Mouse (Mus musculus) thymus, postnatal 4 days (tissue): Measurements from ENCODE around the gene Olfr215.
A peak's percentile ranks its signal among the peaks of the same experiment; 100 is the strongest.
"Not testable (repeated sequence)": the region's sequence is repeated elsewhere in the genome, so short reads cannot be mapped to it uniquely, and the experiment has no call there.

Source experiments
- DNase-seq: peaks from one replicate; pipeline ENCODE4 v3.0.0; 2021

Olfr215 gene

DNA sequence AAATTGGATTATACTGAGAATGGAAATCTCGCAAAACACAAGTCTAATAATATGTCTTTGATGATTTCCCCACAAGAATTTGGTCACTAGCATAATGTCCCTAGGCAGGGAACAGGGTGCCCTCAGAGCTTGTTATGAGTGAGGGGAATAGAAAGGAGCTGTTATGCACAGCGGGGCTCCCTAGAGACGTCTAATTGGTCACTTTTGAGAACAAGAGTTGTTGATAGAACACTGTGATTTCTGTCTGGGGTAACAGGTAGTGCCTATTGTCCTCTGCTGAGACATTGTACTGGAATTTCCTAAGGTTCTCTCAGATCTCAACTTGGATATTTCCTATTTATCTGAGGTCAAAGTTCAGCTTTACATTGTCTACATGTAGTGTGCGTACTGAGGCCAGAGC, at the start of gene Olfr215:
Gene Olfr215 (minus strand): TSS at position 101 of the 400 bp plus-strand sequence.
- no peak for DNase-seq

DNA sequence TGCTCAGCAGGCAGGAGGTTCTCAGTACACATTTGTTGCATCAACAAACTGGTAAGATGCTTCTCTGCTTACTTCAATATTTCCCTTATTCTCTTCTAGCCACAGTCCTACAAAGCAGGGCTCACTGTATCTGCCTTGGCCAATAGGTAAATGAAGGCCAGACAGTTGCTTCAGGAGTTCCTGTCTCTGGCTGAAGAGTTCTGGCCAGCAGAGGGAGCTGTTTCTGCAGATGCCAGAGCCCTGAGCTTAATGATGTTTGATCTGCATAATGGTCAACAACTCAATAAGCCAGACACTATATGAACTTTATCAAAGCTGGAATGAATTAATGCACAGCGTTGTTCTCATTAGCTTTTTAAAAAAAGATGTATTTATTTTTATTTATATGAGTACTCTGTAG, 48.1 kb upstream of the Olfr215 start:
- DNase-seq, result peak; percentile 89

DNA sequence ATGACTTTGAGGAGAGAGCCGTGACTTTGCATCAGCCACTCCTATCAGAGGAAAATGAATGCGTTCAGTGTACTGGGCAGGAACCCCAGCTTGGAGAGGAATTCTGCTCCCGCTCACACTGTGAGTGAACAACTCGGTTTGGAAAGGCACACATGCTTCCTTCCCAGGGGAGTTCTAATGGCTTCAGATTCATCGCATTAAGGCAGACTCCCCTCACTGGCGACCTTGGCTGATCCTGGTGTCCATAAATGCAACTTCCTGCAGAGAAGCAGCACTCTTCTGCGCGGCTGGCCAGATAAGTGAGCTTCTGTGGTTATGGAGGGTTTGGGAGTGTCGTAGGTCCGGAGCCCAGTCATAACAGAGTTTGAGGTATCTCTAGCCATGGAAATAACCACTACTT, 45.8 kb upstream of the Olfr215 start:
- no peak for DNase-seq

DNA sequence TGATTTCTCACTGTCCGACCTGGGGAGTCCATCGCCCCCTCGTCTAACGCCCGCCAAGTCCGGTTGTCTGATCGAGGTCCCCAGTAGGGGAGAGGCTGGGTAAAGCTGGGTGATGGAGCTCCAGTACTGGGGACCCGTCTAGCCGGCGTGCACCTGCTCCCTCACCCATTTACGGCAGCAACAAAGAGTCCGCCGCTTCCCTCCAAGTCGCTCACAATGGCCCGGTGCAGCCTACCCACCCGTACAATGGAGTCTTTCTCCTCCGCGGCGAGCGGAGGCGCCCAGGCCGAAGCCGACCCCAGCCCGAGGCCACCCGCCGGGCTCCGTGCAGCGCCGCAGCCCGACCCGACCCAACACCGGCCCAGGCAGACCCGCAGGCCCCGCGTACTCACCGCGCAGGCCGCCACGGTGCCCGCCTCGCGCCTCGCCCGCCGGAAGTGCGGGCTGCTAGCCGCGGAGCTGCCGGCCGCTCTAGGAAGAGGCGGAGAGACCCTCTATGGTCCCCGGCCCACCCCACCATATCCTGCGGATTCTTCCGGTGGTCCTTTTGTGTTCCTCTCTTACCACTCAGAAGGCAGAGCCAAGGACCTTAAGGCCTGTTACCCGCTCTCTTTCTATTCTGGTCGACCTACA, 44.7 kb upstream of the Olfr215 start, which contains the start of gene Zfp422:
Gene Zfp422 (minus strand): TSS at position 461 of the 633 bp plus-strand sequence.
- peak; percentile 85 for DNase-seq

DNA sequence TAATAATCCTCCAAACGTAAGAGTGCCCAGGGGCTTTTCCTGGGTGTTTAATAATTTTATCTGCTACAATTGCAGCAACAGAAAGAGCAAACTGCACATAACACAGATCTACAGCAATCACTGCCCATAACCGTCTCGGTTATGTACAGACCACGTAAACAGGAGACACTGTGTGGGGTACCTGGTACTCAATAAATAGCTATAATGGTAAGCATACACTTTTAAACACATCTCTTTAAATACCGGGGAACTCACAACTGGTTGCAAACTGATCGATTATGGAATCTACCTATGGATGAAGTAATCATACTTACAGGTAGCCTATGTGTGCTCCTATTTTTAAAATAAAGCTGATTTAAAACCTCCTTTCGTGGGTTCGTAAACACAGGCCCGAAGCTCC, 44.1 kb upstream of the Olfr215 start:
- no peak for DNase-seq

DNA sequence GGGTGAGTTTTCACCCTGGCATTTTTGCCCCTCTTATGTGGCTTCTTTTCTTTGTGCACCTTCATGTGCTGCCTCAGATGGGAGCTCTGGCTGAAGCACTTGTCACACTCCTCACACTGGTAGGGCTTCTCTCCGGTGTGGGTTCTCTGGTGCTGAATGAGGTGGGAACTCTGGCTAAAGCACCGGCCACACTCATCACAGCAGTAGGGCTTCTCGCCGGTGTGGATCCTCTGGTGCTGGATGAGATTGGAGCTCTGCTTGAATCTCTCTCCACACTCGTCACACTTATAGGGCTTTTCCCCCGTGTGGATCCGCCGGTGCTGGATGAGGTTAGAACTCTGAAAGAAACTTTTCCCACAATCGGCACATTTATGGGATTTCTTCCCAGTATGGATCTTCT, 42.4 kb upstream of the Olfr215 start:
- not testable (repeated sequence) for DNase-seq

DNA sequence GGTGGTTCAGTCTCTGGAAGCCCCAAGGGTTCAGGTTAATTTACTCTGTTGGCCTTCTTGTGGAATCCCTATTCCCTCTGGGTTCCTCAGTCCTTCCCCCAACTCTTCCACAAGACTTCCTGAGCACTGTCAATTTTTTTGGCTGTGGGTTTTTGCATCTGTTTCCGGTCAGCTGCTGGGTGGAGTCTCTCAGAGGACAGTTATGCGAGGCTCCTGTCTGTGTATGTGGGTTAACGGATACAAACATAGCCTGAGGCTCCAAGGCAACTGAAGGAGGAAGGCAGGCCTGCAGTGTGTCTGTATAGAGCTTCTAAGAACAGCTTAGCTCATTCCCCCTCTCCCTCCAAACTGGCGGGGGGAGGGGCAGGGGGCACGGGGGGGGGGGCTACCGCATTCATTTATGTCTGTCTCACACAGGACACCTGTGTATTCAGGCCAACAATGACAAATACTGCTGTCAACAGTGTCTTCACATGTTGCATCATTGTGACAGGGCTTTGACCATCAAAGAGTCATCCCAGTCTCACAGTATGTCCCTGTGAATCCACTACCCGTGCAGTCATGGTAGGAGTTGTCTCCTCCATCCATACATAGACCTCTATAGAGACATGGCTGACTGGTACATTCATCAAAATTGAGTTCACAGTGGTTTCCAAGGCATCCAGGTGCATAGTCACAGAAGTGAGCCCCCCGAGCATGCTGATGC, 37.5 kb upstream of the Olfr215 start:
- no peak for DNase-seq

DNA sequence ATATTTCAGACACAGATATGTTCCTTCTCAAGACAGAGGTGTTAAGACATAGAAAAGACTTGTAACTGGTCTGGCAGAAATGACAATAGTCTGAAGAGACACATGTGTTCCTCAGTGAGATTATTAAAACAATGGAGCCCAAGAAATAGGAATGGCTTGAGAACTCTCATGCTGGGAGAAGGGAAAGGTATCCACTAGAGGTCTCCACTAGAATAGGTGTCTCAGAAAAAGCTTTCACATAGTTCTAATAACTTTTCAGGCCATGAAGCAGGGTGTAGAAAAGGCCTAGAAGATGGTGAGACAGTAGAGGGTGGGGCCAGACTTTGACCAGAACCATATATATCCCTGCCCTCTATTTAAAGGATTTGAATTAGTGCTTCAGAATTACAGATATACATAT, 34.1 kb upstream of the Olfr215 start:
- no peak for DNase-seq

DNA sequence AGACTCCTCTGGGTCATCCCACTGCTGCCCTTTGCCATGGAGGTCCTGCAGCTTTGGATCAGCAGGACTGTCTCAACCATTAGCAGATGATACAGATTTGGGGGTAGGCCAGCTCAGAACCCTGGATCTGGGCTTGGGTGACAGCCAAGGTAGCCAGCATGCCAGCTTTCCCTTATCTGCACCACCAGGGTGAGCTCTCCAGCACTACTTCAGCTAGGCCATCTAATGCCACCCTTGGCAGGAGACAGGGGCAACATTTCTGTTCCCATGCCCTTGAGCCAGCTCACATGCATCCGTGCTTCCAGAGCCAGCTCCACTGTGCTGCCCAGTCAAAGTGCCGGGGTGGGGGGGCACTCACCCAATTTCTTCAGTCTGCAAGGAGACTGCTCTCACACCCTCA, 31.7 kb upstream of the Olfr215 start:
- no peak for DNase-seq

DNA sequence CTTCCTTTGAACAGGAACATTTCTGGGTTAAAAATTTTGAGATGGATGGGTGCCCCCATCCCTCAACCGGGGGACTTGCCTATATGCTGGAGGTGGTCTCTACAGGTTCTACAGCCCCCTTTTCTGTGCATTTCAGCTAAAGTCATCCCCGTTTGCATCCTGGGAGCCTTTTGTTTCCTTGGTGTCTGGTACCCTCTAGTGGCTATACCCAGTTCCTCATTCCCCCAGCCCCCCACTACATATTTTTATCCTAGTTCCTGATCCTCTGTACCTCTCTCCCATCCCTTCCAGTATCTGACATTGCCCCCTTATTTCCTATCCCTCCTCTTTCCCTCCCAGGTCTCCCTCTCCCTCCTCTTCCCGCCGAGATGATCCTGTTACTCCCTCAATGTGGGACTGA, 23.2 kb upstream of the Olfr215 start:
- DNase-seq, result no peak

DNA sequence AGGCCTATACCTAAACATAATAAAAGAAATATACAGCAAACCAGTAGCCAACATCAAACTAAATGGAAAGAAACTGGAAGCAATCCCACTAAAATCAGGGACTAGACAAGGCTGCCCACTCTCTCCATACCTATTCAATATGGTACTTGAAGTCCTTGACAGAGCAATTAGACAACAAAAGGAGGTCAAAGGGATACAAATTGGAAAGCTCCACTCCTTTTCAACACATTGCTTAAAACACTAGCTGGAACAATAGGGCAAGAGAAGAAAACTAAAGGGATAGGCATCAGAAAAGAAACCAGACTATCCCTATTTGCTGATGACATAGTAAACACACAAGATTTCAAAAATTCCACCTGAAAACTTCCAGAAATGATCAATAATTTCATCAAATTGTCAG, 17.0 kb upstream of the Olfr215 start:
- DNase-seq, result not testable (repeated sequence)

DNA sequence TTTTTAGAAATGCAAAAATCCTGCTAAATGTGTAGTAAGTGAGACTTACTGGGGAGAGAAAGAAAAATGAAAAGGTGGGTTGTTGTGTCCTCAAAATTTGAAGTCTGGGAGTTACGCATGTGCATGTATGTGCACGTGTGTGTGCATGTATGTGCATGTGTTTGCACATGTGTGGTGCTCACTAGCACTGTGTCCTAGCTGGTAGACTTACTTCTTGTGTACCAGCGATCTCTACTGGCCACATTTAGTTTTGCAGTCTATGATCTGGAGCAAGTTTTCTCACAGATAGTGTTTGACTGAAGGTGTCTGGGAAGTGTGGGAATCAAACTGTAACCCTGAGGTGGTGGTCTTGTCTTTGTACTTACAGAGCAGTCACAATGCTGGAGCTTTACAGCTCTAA, 14.2 kb downstream of the Olfr215 start:
- DNase-seq, result peak; percentile 45

DNA sequence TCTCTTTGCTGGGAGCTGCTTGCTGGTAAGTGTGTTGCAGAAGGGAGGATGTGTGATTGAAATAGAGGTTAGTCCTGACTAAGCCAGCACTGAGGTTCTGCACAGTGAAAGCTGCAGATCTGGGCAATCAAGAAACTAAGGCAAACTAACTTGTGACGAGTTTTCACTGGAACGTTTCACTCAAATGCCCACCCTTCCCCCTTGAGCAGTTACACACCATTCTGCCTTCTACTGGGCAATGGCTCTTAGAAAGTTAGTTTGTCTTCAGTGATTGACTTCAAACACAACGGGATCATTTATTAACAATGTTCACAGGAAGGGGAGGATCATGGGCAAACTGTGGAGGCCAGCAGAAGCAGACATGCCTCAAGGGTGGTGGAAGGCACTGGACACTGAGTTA, 29.0 kb downstream of the Olfr215 start:
- no peak for DNase-seq

DNA sequence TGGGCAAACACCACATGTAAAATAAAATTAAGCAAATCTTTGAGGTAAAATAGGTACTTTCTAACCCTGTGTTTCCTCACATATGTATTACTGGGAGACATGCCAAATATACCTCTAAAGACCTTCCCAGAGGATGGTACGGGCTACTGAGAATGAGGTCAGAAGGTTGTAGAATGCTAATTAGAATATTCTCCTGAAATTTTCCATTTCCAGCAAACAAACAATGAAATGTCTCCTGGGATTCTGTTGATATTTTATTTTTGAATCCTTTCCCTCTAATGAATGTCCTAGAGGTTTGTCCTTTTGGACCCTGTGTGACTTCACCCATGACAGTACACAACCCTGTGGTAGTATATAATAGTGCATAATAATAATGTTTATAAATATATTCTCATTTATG, 30.1 kb downstream of the Olfr215 start, which contains the start of gene Olfr214:
Gene Olfr214 (plus strand): TSS at position 301 of the 400 bp plus-strand sequence.
- DNase-seq, result no peak

DNA sequence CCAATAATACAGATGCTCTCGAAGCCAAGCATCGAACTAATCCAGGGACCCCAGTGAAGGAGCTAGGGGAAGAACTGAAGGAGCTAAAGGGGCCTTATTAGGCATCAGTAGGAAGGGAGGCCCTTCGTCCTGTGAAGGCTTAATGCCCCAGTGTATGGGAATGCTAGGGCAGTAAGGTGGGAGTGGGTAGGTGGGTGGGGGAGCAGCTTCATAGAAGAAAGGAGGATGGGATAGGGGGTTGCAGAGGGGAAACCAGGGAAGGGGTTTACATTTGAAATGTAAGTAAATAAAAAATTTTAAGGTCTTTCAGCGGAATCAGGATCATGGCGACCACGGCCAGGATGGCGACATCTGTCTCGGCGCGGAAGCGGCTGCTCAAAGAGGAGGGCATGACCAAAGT, 33.2 kb downstream of the Olfr215 start, which contains the start of gene Gm5580:
Gene Gm5580 (plus strand): TSS at position 301 of the 400 bp plus-strand sequence.
- DNase-seq, result not testable (repeated sequence)

DNA sequence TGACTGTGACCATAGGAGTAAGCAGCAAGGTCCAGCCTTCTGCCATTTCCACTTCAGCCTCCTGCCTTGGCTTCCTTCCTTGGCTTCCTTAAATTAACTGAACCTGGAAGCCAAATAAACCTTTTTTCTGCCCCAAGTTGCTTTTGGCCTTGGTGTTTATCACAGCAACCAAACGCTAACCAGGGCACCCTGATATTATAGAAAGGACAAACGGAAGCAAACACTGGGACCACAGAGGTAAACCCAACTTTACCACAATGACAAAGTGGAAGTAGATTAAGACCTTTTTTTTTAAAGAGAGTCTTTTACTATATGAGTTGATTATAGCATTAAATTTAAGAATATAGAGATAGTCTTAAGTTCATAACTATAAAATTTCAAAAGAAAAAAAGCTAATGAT, 41.5 kb downstream of the Olfr215 start:
- no peak for DNase-seq

DNA sequence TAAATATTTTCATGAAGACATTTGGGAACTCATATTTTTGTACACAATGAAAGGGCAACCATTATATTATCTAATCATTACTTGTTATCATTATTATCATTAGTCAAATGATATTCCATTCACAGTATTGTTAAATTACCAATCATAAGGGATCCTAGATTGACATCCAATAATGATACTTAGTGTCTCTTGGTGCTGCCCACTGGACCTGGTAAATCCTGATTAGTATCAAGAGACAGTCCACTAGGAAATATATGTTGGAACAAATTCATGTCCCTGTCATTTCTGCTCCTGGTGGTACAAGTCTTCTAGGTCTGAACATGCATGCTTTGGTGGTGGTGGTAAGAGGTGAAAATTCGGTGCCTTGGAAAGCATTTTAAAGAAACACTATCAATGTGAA, 45.8 kb downstream of the Olfr215 start, which contains the start of gene Olfr213:
Gene Olfr213 (plus strand): TSS at position 301 of the 400 bp plus-strand sequence.
- DNase-seq, result no peak
